Mouse (Mus musculus) lung, embryonic 15.5 days (tissue): ENCODE data around the gene Dcaf5. TPM values are rescaled to one million over a fixed set of nuclear protein-coding genes. Genes with fewer than 3 reads are reported as not detected.
A peak's percentile ranks its signal among the peaks of the same experiment; 100 is the strongest.

Experiments
- ATAC-seq: fragments of 200-750 bp; cut with Nextera tagmentation; 2 replicates; pipeline ENCODE4 v1.8.0; 2017; ENCODE audit warnings: moderate number of reproducible peaks, borderline replicate concordance; ENCODE audit not compliant: low FRiP score, low TSS enrichment; ENCODE audit errors: extremely low read depth
- H3K27ac ChIP-seq: fragments of 300-500 bp; sonication (generic); 2 replicates; pipeline ENCODE4 v1.5.1; 2015; ENCODE audit warnings: moderate library complexity, mild to moderate bottlenecking, inconsistent platforms
- H3K27me3 ChIP-seq: fragments of 300-500 bp; sonication (generic); 2 replicates; pipeline ENCODE4 v1.6.1; 2015; ENCODE audit warnings: inconsistent platforms
- H3K36me3 ChIP-seq: fragments of 300-500 bp; sonication (generic); 2 replicates; pipeline ENCODE4 v1.6.1; 2015; ENCODE audit warnings: inconsistent platforms
- H3K4me1 ChIP-seq: fragments of 300-500 bp; sonication (generic); 2 replicates; pipeline ENCODE4 v1.6.1; 2015; ENCODE audit warnings: inconsistent platforms
- H3K4me2 ChIP-seq: fragments of 300-500 bp; sonication (generic); 2 replicates; pipeline ENCODE4 v1.6.1; 2015; ENCODE audit warnings: inconsistent platforms, mild to moderate bottlenecking, moderate library complexity
- H3K4me3 ChIP-seq: fragments of 300-500 bp; sonication (generic); 2 replicates; pipeline ENCODE4 v1.5.1; 2015; ENCODE audit warnings: mild to moderate bottlenecking, inconsistent platforms
- H3K9ac ChIP-seq: fragments of 300-500 bp; sonication (generic); 2 replicates; pipeline ENCODE4 v1.6.1; 2015; ENCODE audit warnings: inconsistent platforms
- H3K9me3 ChIP-seq: fragments of 300-500 bp; sonication (generic); 2 replicates; pipeline ENCODE4 v1.6.1; 2016; ENCODE audit warnings: inconsistent platforms
- WGBS: fragments of 180-500 bp; shearing (Covaris S2); methylation state at CpG from one replicate; pipeline ENCODE4 v1.1.7; 2015; 5-methylcytosine and 5-hydroxymethylcytosine counted together
- microRNA-seq: library from miRNA; unstranded; fragments of <30 nt; microRNA quantifications from one replicate; pipeline ENCODE4, GENCODE M21; 2016
- polyA plus RNA-seq: library from polyadenylated mRNA; unstranded; fragments of >200 nt; fragmentation: Nextera tagmentation; extraction: Ambion mirVana; gene quantifications from 2 replicates; pipeline ENCODE4 v1.2.1, GENCODE M21; 2015

Dcaf5 gene
- polyA plus RNA-seq, 1 experiment from 2014 or later: 11.3 TPM

DNA sequence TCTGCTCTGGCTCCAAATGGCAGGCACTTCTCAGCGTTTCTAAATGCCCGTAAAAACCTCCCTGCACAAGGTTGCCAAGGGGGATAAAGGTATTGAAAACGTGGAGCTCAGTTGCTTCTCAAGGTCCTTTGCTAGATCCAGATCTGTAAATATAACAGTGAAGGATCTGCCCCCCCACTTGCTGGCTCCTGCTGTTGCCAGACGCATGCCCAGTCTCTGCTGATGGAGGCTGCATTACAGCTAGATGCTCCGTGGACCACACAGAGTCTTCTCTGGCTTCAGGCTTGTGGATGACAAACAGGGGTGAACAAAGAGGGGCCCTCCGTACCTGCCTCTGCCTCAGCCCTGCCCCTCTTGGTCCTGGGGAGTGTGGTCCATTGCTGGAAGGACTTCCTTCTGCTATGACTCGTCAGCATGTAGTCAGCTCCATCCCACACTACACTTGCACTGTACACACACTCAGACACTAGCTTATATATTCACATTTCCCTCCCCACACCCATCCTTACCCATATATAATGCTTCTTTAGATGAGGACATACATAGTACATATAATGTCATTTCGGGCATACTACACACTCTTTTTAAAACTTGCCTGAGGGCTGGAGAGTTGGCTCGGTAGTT is 135.5 kb downstream of the Dcaf5 start:
- no peaks in the 10 kb centered on the region for H3K9me3 ChIP-seq
- no peaks in the 10 kb centered on the region for H3K27me3 ChIP-seq
- WGBS: 68% methylated on average over 9 of the region's 9 CpGs
- no peak overlapping the region for H3K9ac ChIP-seq
- H3K27ac ChIP-seq: no peak overlapping the region
- no peak for ATAC-seq
- H3K36me3 ChIP-seq: no peaks in the 10 kb centered on the region
- H3K4me1 ChIP-seq: no peaks in the 10 kb centered on the region
- H3K4me3 ChIP-seq: no peak overlapping the region
- H3K4me2 ChIP-seq: no peak overlapping the region

DNA sequence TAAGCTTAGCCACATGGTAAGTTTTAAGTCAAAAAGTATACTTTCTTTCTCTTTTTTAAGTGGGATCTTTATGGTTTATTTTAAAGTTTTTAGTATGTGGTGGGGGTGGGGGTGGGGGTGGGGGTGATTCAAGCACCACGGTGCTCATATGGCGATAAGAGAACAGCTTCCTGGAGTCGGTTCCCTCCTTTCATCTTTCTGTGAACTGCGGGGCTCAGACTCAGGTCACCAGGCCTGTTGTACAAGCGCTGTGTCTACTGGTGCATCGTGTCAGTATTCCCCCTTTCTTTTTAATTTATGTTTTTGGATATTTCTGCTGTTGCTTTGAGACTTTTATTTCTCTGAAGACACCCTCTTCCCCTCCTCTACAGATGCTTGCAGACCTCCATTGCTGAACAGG is 137.7 kb downstream of the Dcaf5 start:
- Histone ChIP-seq H3K4me3 (no peak overlapping the region), H3K4me2 (no peak overlapping the region), H3K4me1 (no peaks in the 10 kb centered on the region), H3K36me3 (no peaks in the 10 kb centered on the region), H3K27ac (no peak overlapping the region), H3K27me3 (no peaks in the 10 kb centered on the region), H3K9me3 (no peaks in the 10 kb centered on the region), H3K9ac (no peak overlapping the region)
- ATAC-seq: no peak
- 30% methylated on average over 6 of the region's 6 CpGs for WGBS

DNA sequence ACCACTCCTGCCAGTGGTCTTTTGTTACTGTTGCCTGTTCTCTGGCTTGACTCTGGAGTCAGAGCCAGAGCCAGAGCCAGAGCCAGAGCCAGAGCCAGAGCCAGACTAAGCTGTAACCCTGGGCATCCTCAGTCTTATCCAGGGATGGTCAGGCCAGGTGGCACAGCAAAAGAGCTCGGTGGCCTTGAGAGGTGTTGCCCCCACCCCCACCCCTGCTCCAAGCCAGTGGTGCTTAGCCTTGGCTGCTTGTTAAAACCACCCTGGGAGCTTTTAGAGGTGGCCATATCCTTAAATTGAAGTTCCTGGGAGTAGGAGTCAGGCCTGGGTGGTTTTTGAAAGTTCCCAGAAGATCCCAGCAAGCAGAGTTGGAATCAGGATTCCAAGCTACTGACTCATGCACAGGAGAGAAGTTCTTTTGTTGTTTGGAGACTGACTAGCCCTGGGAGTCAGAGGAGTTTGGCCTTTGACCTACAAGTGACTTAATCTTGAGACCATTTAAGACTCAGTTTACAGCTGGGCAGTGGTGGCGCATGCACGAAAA is 144.4 kb downstream of the Dcaf5 start:
- no peak overlapping the region for H3K27ac ChIP-seq
- no peak for ATAC-seq
- WGBS: 44% methylated on average over 3 of the region's 3 CpGs

DNA sequence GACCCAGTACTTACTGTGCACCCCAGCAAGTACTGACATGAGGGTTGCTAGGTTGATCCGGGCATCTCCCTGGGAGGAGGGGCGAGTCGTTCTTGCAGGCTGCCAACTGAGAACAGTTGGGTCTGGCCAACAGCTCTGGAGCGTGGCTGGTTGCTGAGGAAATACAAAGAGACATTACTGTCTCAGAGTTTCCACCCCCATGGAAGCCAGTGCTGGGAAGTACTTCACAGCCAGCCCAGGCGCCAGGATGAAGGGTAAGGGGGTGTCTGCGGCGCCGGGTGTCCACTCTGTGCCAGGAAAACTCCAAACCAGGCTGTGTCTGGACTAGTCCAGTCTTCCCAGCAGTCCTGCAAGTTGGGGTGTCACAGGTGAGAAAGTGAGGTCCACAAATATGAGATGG is 145.4 kb downstream of the Dcaf5 start:
- ATAC-seq: no peak
- H3K9me3 ChIP-seq: no peaks in the 10 kb centered on the region
- H3K4me2 ChIP-seq: no peak overlapping the region
- H3K4me3 ChIP-seq: no peak overlapping the region
- no peak overlapping the region for H3K9ac ChIP-seq
- H3K27ac ChIP-seq: no peak overlapping the region
- 78% methylated on average over 8 of the region's 8 CpGs for WGBS
- H3K36me3 ChIP-seq: no peaks in the 10 kb centered on the region
- no peaks in the 10 kb centered on the region for H3K4me1 ChIP-seq
- no peaks in the 10 kb centered on the region for H3K27me3 ChIP-seq

More for the DNA sequence above, 144.4 kb downstream of the Dcaf5 start:
- Histone ChIP-seq H3K27me3 (no peaks in the 10 kb centered on the region), H3K9ac (no peak overlapping the region), H3K4me2 (no peak overlapping the region), H3K4me1 (no peaks in the 10 kb centered on the region), H3K4me3 (no peak overlapping the region), H3K9me3 (no peaks in the 10 kb centered on the region), H3K36me3 (no peaks in the 10 kb centered on the region)

DNA sequence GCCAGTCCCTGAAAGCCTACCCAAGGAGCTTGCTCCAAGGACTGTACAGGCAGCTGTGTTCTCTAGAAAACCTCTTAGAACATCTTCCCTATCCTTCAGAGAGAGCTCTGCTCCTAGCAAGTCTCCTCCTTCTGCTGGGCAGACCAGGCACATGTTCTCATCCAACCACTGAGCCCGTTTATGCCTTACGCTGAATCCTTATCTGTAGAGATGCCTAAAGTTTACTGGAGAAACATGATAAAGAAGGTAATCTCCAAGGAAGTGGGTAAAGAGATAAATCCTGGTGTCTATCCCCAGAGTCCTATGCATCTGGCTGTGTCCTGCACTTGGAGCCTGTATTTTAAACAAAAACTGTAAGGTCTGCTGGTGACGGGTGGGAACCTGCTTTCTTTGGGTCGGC is 145.9 kb downstream of the Dcaf5 start:
- no peaks in the 10 kb centered on the region for H3K4me1 ChIP-seq
- H3K27ac ChIP-seq: no peak overlapping the region
- no peaks in the 10 kb centered on the region for H3K9me3 ChIP-seq
- ATAC-seq: no peak
- WGBS: 75% methylated on average over 4 of the region's 4 CpGs
- H3K4me2 ChIP-seq: no peak overlapping the region
- H3K27me3 ChIP-seq: no peaks in the 10 kb centered on the region
- H3K9ac ChIP-seq: no peak overlapping the region
- H3K4me3 ChIP-seq: no peak overlapping the region
- H3K36me3 ChIP-seq: no peaks in the 10 kb centered on the region

DNA sequence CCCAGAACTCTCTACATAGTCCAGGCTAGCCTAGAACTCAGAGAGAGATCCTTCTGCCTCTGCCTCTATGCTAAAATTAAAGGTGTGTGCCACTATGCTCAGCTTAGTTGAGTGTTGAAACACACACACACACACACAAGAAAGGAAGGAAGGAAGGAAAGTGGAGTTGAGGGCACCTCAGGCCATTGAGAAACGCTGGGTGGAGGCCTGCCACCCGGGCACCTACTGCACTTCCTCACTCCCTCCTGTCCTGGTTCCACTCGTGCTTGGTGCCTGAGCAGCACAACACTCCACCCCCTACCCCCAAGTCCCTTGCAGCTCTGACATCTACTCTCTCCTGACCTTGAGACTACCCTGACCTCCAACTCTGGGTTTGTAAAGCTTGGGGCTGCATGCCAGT is 146.7 kb downstream of the Dcaf5 start:
- H3K9me3 ChIP-seq: no peaks in the 10 kb centered on the region
- H3K4me3 ChIP-seq: no peak overlapping the region
- no peak overlapping the region for H3K4me2 ChIP-seq
- WGBS: 58% methylated on average over 3 of the region's 3 CpGs
- no peak overlapping the region for H3K9ac ChIP-seq
- no peaks in the 10 kb centered on the region for H3K27me3 ChIP-seq
- ATAC-seq: no peak
- no peaks in the 10 kb centered on the region for H3K36me3 ChIP-seq
- no peaks in the 10 kb centered on the region for H3K4me1 ChIP-seq
- no peak overlapping the region for H3K27ac ChIP-seq

DNA sequence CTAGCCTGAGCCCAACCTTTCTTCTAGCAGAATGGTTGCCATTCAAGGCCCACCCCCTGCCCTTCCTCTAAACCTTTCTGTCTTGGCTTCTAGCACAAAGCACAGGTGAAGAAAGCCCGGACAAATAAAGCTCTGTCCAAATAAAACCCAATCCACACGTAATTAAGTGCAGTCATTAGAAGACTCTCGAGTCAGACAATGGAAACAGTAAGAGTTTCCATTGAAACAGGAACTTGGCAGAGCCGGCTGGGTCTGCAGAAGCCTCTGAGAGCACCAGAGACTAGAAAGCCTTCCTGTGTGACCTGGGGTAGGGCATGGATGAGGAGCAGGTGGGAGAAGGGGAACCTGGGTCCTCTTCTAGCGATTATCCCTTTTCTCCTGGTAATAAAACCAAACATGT is 150.5 kb downstream of the Dcaf5 start:
- no peaks in the 10 kb centered on the region for H3K9me3 ChIP-seq
- H3K4me3 ChIP-seq: no peak overlapping the region
- no peaks in the 10 kb centered on the region for H3K4me1 ChIP-seq
- no peaks in the 10 kb centered on the region for H3K36me3 ChIP-seq
- ATAC-seq: no peak
- no peaks in the 10 kb centered on the region for H3K27me3 ChIP-seq
- H3K27ac ChIP-seq: no peak overlapping the region
- 49% methylated on average over 5 of the region's 5 CpGs for WGBS
- H3K4me2 ChIP-seq: no peak overlapping the region
- H3K9ac ChIP-seq: no peak overlapping the region

Small RNA genes lying within 50 kb of the gene (microRNA-seq; reads per million reads assigned to microRNA genes)
- 28.7 reads per million, percentile 39 among the genes with 10 or more reads in this experiment for gene Mir1843a

Other genes with a start within 250 kb of the Dcaf5 start
- 53.4 and 57.3 TPM in 2 replicates for gene Actn1, start 176.2 kb downstream of the Dcaf5 start, polyA plus RNA-seq
- gene Exd2, start 26.5 kb upstream of the Dcaf5 start, polyA plus RNA-seq: 27.3 and 29.2 TPM in 2 replicates
- 12.3 TPM in 2 replicates for gene Galnt16, start 81.7 kb upstream of the Dcaf5 start, polyA plus RNA-seq
- gene Slc39a9, start 207.3 kb upstream of the Dcaf5 start, polyA plus RNA-seq: 27.0 and 31.3 TPM in 2 replicates
- gene Erh, start 207.7 kb upstream of the Dcaf5 start, polyA plus RNA-seq: 326 and 362 TPM in 2 replicates